Mouse (Mus musculus): ENCODE data around the gene Itga11.
A peak's percentile ranks its signal among the peaks of the same experiment; 100 is the strongest.
"Not testable (repeated sequence)": the region's sequence is repeated elsewhere in the genome, so short reads cannot be mapped to it uniquely, and the experiment has no call there.

Gene Itga11

DNA sequence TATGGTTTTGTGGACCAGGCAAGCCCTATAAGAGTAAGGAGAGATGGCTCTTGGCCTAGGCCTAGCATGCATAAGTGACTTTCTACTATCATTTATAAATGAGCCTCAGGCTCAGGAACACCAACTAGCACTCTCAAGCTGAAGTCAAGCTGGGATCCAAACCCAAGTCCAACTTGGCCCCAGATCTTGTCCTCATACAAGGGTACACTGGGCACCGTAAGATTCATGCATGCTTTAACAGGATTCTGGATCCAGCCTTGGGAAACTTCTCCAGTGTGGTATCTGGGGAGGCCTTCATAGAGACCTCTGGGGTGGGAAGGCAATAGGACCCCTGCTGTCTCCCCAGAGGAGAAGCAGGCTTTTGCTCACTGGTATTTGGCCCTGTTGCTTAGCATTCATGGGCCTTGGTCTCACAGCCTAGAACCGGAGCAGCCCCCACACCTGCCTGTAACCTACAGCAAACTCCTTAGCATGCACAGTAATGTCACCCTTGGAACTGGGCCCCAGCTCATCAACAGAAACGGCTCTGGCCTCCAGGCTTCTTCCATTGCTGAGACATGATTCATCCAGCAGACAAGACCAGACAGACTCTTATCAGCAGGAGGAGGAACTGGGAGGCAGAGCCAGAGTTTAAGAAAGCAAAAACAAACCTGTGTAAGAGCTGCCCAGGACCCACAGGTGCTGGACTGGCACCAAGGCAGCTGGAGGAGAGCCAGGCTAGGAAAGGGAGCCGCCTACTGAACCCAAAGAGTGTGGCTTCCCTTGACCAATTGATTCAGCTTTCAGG is 140.4 kb downstream of the Itga11 start:
- DNase-seq (ENCODE audit: low read depth, low spot score) = no peak

DNA sequence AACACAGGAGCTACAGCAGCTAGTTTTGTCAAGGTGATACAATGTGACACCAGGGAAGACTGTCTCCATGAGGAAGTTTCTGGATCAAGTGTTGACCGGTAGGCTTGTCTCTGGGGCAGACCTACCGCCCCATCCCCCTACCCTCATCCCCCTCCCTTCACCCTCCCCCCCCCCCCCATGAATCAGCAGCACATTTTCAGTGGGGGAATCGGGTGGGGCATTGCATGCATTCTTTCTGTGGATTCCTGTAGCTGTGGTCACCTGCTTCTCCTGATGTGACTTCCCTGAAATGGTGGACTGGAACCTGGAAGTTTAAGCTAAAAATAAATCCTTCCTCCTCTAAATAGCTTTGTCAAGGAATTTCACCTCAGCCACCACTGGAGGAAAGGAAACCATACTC is 141.9 kb downstream of the Itga11 start:
- DNase-seq (ENCODE audit: low read depth, low spot score) = no peak

DNA sequence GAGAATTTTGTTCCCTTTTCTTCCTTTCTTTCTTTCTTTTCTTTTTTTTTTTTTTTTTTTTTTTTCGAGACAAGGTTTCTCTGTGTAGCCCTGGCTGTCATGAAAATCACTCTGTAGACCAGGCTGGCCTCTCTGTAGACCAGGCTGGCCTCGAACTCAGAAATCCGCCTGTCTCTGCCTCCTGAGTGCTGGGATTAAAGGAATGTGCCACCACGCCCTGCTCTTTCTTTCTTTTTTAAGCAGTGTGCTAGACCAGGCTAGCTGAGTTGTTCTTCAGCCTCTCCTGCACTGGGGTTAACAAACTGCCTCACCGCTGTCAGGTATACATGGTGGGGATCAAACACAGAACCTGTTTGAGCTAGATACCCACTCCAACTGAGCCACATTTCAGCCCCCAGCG is 142.3 kb downstream of the Itga11 start:
- not testable (repeated sequence) for DNase-seq (ENCODE audit: low read depth, low spot score)

DNA sequence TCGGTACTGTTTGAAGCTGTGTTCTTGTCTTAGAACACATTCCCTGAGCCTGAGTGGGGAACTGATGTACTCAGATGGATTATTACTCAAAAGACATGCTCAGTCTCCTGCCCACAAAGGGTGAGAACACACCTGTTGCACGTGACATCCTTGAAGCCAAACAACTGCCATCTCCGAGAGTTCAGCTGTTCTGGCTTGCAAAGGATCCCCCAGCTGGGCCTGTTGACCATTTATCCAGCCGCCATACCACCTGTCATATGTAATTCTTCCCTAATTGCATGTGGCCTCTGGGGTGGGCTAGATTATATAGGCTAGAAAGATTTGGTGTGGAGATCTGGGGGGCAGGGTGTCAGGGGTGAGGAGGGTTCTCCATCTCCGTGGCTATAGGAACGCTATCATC is 143.2 kb downstream of the Itga11 start:
- DNase-seq (ENCODE audit: low read depth, low spot score) = no peak

DNA sequence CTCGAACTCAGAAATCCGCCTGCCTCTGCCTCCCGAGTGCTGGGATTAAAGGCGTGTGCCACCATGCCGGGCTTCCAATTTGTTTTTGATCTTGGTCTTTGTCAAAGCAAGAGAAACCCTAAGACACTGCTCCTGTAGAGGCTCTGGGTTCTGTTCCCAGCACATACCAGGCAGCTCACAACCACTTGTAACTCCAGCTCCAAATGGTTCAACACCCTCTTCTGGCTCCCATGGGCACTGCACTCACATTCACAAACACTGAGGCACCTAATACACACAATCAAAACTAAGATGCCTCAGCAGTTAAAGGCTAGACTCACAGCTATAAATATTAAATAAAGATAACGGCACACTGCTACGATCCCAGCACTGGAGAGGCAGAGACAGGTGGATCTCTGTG is 144.2 kb downstream of the Itga11 start:
- no peak for DNase-seq (ENCODE audit: low read depth, low spot score)

DNA sequence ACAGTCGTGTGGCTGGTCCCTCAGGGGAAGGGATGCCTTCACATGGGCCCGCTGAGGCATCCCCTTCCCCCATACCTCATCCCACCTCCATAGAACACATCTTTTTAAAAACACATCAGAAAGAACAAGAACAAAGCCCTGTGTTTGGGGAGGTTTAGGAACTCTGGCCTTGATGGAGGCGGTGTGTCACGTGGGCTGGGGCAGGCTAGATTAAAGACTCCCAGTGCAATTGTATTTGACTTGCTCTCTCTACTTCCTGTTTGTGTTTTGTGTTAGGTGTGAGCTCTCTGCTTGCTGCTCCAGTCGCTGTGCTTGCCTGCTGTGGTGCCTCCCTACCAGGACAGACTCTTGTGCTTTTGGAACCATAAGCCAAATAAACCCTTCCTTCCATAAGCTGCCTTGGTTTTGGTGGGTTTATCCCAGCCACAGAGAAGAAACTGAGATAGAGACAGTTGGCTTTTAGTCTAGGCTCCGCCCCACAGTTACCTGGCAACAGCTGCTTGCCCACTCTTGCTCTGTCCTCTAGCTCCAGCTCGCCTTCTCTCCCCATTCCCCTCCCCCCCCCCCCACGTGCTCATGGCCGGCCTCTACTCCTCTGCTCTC is 148.3 kb downstream of the Itga11 start:
- DNase-seq (ENCODE audit: low read depth, low spot score) = no peak

DNA sequence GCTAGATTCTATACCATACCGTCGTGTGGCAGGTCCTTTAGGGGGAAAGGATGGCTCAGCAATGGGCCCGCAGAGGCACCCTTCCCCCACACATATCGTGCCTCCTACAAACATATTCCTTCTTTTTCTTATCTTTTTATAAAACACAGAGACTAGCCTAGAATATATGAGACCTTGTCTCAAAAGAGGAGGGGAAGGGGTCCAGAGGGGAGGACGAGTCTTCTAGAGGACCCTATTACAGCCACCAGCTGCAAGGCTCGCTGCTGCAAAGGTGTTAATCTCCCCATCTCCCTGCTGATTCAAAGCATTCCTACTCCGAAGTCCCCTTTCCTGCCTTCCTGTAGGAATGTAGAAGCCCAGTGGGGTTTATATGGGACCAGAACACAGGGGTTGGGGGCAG is 148.8 kb downstream of the Itga11 start:
- DNase-seq (ENCODE audit: low read depth, low spot score) = no peak

DNA sequence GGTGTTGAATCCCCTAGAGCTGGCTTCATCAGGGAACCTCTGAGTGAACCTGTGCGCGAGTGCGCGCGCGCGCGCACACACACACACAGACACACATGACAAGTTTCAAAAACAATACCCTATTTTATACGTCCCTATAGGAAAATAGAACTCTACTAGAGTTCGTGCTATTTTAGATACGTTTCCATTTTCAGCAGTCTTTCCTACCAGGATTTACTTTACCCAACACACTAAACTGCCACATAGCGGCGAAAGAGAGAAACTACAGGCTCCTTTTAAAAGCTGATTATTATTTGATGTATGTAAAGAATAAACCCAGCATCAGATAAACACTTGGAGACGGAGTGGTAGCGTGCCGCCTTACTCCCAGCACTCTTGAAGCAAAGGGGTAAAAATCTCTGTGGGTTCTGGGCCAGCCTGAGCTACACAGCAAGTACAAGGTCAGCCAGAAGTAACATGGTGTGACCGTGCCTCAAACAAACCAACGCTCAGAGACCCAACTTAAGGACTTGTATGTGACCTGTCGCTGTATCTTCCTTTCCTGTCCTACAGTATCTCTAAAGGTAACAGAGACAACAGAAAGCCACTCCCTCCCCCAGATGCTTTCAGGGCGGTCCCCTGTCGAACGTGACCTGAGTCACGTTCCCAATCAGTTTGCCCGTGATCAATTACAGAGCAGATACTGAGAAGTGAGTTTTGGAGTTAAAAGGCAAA is 150.5 kb downstream of the Itga11 start:
- no peak for DNase-seq (ENCODE audit: low read depth, low spot score)

DNA sequence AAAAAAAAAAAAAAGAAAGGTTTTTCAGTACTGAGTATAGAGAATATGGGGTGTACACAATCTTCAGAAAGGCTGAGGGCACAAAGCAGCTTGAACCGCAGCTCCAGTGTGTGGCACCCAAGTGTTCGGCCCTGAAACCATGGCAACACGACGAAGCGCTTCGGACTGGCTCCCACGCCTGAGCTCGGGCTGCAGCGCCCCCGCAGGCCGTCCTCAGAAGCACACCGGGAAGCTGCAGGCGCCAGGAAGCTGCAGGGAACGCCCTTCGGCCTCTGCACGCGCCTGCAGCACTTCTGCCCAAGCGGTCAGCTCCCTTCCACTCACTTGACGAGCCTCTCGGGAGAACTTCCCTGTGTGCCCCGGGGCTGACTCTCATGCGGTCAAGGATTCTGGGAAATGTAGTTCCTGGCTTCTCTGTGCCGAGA is 151.0 kb downstream of the Itga11 start:
- DNase-seq (ENCODE audit: low read depth, low spot score) = peak; percentile 81

DNA sequence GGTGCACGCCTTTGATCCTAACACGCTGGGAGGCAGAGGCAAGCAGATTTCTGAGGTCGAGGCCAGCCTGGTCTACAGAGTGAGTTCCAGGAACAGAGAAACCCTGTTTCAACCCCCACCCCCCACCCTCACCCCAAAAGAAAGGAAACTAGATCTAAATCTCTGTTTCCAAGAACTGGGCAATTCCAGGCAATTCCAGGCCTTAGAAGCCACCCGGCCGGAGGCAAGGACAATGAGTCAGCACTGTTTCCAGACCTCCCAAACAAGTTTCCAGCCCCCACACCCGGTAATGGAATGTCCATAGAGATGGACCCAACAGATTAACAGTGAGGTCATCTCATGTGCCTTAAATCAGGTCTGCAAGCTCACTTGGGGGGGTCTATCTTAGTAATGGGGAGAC is 152.3 kb downstream of the Itga11 start:
- no peak for DNase-seq (ENCODE audit: low read depth, low spot score)

Measured in brain, embryonic 18.5 days (tissue).